ENCODE assay signal across 8 mouse cellular contexts in the genomic region with DNA sequence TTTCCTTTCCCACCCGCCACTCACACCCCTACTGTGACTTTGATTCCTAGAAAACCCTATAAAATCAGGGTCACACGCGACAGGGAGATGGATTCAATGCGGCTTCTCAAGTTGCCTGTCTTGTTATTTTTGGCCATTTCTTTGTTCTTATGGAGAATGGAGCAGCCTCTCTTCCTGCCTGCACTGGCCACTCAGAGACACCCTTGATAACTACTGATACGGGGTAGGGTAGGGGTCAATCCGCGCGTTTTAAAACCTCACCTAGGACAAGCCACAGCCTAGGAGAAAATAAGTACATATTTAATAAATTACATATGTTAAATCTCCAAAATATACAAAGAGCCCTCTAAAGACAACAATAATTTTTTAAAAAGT.
DNase-seq lines count a peak whose midpoint lies in the region; ATAC-seq and TF ChIP-seq lines count a peak whose summit lies in the region.

No protein-coding gene starts in this region.

- H3K9ac ChIP-seq in lung, embryonic 15.5 days: no peak overlapping the region
- H3K9ac ChIP-seq in limb, embryonic 12.5 days (replicated peaks): no peak overlapping the region; the same call in 1 of the 2 replicates
- no peak overlapping the region for H3K9ac ChIP-seq in stomach, postnatal 0 days (ENCODE audit: low read length)

- H3K27me3 ChIP-seq in lung, embryonic 15.5 days: peaks cover 13% of the 10 kb centered on the region; the same call in 1 of the 2 replicates
- H3K27me3 ChIP-seq in limb, embryonic 12.5 days: peaks cover 19% of the 10 kb centered on the region; the same call in 1 of the 2 replicates
- no peaks in the 10 kb centered on the region for H3K27me3 ChIP-seq in stomach, postnatal 0 days (ENCODE audit: control insufficient read depth, insufficient read depth, low read length)

- peaks cover 10% of the 10 kb centered on the region; the same call in 1 of the 2 replicates for H3K4me1 ChIP-seq in lung, embryonic 15.5 days
- 0 out of 2 replicates have a peak, but pooled peaks cover 6% of the 10 kb centered on the region for H3K4me1 ChIP-seq in limb, embryonic 12.5 days (replicated peaks)
- H3K4me1 ChIP-seq in stomach, postnatal 0 days (replicated peaks; ENCODE audit: control insufficient read depth, insufficient read depth): no peaks in the 10 kb centered on the region

- no peak for ATAC-seq in lung, embryonic 15.5 days (ENCODE audit: borderline replicate concordance, extremely low read depth, low FRiP score, low TSS enrichment)
- ATAC-seq in limb, embryonic 12.5 days (ENCODE audit: insufficient number of reproducible peaks, insufficient read depth, low FRiP score, low TSS enrichment, low read depth): 0 out of 2 replicates have a peak, but pooled peaks have one; percentile 6
- ATAC-seq in stomach, postnatal 0 days (ENCODE audit: low FRiP score, low TSS enrichment): no peak

- H3K27ac ChIP-seq in gastrocnemius, adult 2 months: no peak overlapping the region
- H3K27ac ChIP-seq in lung, embryonic 15.5 days: no peak overlapping the region
- H3K27ac ChIP-seq in limb, embryonic 12.5 days: no peak overlapping the region
- H3K27ac ChIP-seq in stomach, postnatal 0 days (replicated peaks): no peak overlapping the region

- H3K36me3 ChIP-seq in lung, embryonic 15.5 days: no peaks in the 10 kb centered on the region
- no peaks in the 10 kb centered on the region for H3K36me3 ChIP-seq in limb, embryonic 12.5 days
- no peaks in the 10 kb centered on the region for H3K36me3 ChIP-seq in stomach, postnatal 0 days (ENCODE audit: control insufficient read depth, insufficient read depth, low read length)

- intact Hi-C loops in gastrocnemius, adult 2 months (cut with DNase I): loop anchor here (2.0 to 5.0 kb wide), 5 partner anchors 111 to 584 kb away; a partner anchor contains a TSS

- no peak for TF ChIP-seq EP300 in stomach, postnatal 0 days (optimal IDR thresholded peaks at IDR 0.05)

- peak overlapping the region; percentile 52 for H3K4me3 ChIP-seq in gastrocnemius, adult 2 months
- no peak overlapping the region for H3K4me3 ChIP-seq in lung, embryonic 15.5 days
- H3K4me3 ChIP-seq in limb, embryonic 12.5 days (replicated peaks): peak overlapping the region; percentile 29; the same call in 1 of the 2 replicates
- H3K4me3 ChIP-seq in stomach, postnatal 0 days (ENCODE audit: low read depth, low read length): no peak overlapping the region

- peak overlapping the region; percentile 43 for H3K4me2 ChIP-seq in lung, embryonic 15.5 days
- peak overlapping the region; percentile 57 for H3K4me2 ChIP-seq in limb, embryonic 12.5 days
- H3K4me2 ChIP-seq in stomach, postnatal 0 days (replicated peaks; ENCODE audit: low read depth): peak overlapping the region; percentile 38; the same call in 1 of the 2 replicates

- TF ChIP-seq CTCF in gastrocnemius, adult 2 months (IDR thresholded peaks at IDR 0.05): no peak
- no peak for TF ChIP-seq CTCF in stomach, postnatal 0 days (IDR thresholded peaks at IDR 0.05; ENCODE audit: low read depth)

- WGBS in lung, embryonic 15.5 days: 6% methylated on average over 8 of the region's 8 CpGs
- 9% methylated on average over 8 of the region's 8 CpGs for WGBS in limb, embryonic 12.5 days
- 7% methylated on average over 8 of the region's 8 CpGs for WGBS in stomach, postnatal 0 days

- H3K9me3 ChIP-seq in lung, embryonic 15.5 days: no peaks in the 10 kb centered on the region
- H3K9me3 ChIP-seq in limb, embryonic 12.5 days: no peaks in the 10 kb centered on the region
- H3K9me3 ChIP-seq in stomach, postnatal 0 days (ENCODE audit: control insufficient read depth, low read length): no peaks in the 10 kb centered on the region

- no peak for DNase-seq in gastrocnemius, adult 2 months
- DNase-seq in gastrocnemius, postnatal 10 days: no peak
- DNase-seq in lung, postnatal 36 days: no peak
- DNase-seq in stomach, postnatal 0 days (ENCODE audit: low spot score): no peak
- no peak for DNase-seq in right cerebral cortex, postnatal 10 days (ENCODE audit: low spot score in 2 of 2)
- DNase-seq in adrenal gland, postnatal 4 days (ENCODE audit: low spot score in 2 of 2): no peak

Comparison
In these comparisons a context has a peak if more than half of its experiments do, and no peak if none do; other contexts are left out.
1. H3K4me3 ChIP-seq: peak in gastrocnemius, adult 2 months (single experiment) and limb, embryonic 12.5 days (single experiment); none in lung, embryonic 15.5 days (single experiment) and stomach, postnatal 0 days (single experiment).
2. Peak in every context shown above with its lines, with median percentiles within 50 percentile points of each other: H3K4me2 ChIP-seq.